20 mouse cellular contexts compared by ENCODE assay signal in the genomic region with DNA sequence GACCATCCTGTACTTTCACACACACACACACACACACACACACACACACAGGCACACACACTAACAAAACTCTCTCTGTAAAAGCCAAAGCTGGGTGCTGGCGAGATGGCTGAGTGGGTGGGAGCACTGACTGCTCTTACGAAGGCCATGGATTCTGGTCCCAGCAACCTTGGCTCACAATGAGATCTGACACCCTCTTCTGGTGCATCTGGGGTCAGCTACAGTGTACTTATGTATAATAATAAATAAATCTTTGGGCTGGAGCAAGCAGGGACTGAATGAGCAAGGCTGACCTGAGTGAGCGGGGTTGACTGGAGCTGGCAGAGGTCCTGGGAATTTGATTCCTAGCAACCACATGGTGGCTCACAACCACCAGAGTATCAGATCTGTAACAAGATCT. TPM values are rescaled to one million over a fixed set of nuclear protein-coding genes. Genes with fewer than 3 reads are reported as not detected.
DNase-seq lines count a peak whose midpoint lies in the region; ATAC-seq and TF ChIP-seq lines count a peak whose summit lies in the region.
"Had no signal": no experiment of that assay in that cellular context is flagged by ENCODE, and none has a peak within 500 bp of the region (broad histone marks: within the 10 kb centered on the region; RNA-seq: fewer than 3 reads in every experiment).

No protein-coding gene starts in this region.

- TF ChIP-seq CTCF in midbrain, postnatal 0 days (IDR thresholded peaks at IDR 0.05): 0 out of 2 replicates have a peak, but pooled peaks have one; percentile 4

- WGBS in kidney, embryonic 15.5 days: 44% methylated on average over 3 of the region's 3 CpGs
- WGBS in midbrain, postnatal 0 days: 78% methylated on average over 3 of the region's 3 CpGs
- WGBS in midbrain, embryonic 15.5 days: 85% methylated on average over 3 of the region's 3 CpGs

- no peak overlapping the region for H3K9ac ChIP-seq in kidney, embryonic 15.5 days
- no peak overlapping the region for H3K9ac ChIP-seq in midbrain, postnatal 0 days (replicated peaks; ENCODE audit: low read length, poor library complexity, severe bottlenecking)
- H3K9ac ChIP-seq in midbrain, embryonic 15.5 days: no peak overlapping the region
- H3K9ac ChIP-seq: embryonic facial prominence, embryonic 13.5 days; forebrain, postnatal 0 days; lung, embryonic 15.5 days; neural tube, embryonic 15.5 days had no signal

- H3K27me3 ChIP-seq in kidney, embryonic 15.5 days: no peaks in the 10 kb centered on the region
- no peaks in the 10 kb centered on the region for H3K27me3 ChIP-seq in midbrain, postnatal 0 days (ENCODE audit: insufficient read depth, low read length)
- H3K27me3 ChIP-seq in midbrain, embryonic 15.5 days (replicated peaks): no peaks in the 10 kb centered on the region
- H3K27me3 ChIP-seq: embryonic facial prominence, embryonic 13.5 days; lung, embryonic 15.5 days; neural tube, embryonic 15.5 days had no signal

- H3K27ac ChIP-seq in kidney, embryonic 15.5 days: no peak overlapping the region
- no peak overlapping the region for H3K27ac ChIP-seq in midbrain, postnatal 0 days (ENCODE audit: low read depth, low read length)
- no peak overlapping the region for H3K27ac ChIP-seq in midbrain, embryonic 15.5 days
- H3K27ac ChIP-seq: embryonic facial prominence, embryonic 13.5 days; limb, embryonic 10.5 days; lung, embryonic 15.5 days; midbrain, embryonic 10.5 days; neural tube, embryonic 15.5 days had no signal

- ATAC-seq in kidney, embryonic 15.5 days (replicated peaks; ENCODE audit: low FRiP score): no peak
- no peak for ATAC-seq in midbrain, postnatal 0 days (ENCODE audit: low FRiP score)
- no peak for ATAC-seq in midbrain, embryonic 15.5 days (replicated peaks)
- ATAC-seq: forebrain, postnatal 0 days; hindbrain, embryonic 16.5 days had no signal

- 0 out of 2 replicates have a peak, but pooled peaks cover 4% of the 10 kb centered on the region for H3K4me1 ChIP-seq in kidney, embryonic 15.5 days
- H3K4me1 ChIP-seq in midbrain, postnatal 0 days (ENCODE audit: insufficient read depth, low read length): no peaks in the 10 kb centered on the region
- no peaks in the 10 kb centered on the region for H3K4me1 ChIP-seq in midbrain, embryonic 15.5 days
- H3K4me1 ChIP-seq: lung, embryonic 15.5 days; midbrain, embryonic 10.5 days had no signal

- no peaks in the 10 kb centered on the region for H3K36me3 ChIP-seq in kidney, embryonic 15.5 days
- H3K36me3 ChIP-seq in midbrain, postnatal 0 days (ENCODE audit: insufficient read depth, low read length): no peaks in the 10 kb centered on the region
- no peaks in the 10 kb centered on the region for H3K36me3 ChIP-seq in midbrain, embryonic 15.5 days (replicated peaks)
- H3K36me3 ChIP-seq: embryonic facial prominence, embryonic 13.5 days; limb, embryonic 10.5 days; lung, embryonic 15.5 days; midbrain, embryonic 10.5 days; neural tube, embryonic 15.5 days had no signal

- no peak overlapping the region for H3K4me3 ChIP-seq in kidney, embryonic 15.5 days (replicated peaks)
- H3K4me3 ChIP-seq in midbrain, postnatal 0 days (ENCODE audit: low read depth, low read length): no peak overlapping the region
- no peak overlapping the region for H3K4me3 ChIP-seq in midbrain, embryonic 15.5 days
- H3K4me3 ChIP-seq: embryonic facial prominence, embryonic 13.5 days; limb, embryonic 10.5 days; lung, embryonic 15.5 days; midbrain, embryonic 10.5 days; myocyte; neural tube, embryonic 15.5 days had no signal

- peak; percentile 63 for DNase-seq in gastrocnemius, adult 18-20 months (ENCODE audit: low spot score)
- no peak for DNase-seq in gastrocnemius, postnatal 36 days
- DNase-seq in kidney, postnatal 4 days: peak; percentile 47 to 55
- DNase-seq in midbrain, postnatal 0 days (ENCODE audit: low spot score): no peak
- DNase-seq in gastrocnemius, postnatal 25 days: peak; percentile 56
- no peak for DNase-seq in left cerebral cortex, postnatal 36 days (ENCODE audit: low spot score in 2 of 2)
- DNase-seq: cerebellum, adult 18-20 months; forebrain, postnatal 0 days; kidney, adult 18-20 months; thymus, postnatal 36 days had no signal

- no peaks in the 10 kb centered on the region for H3K9me3 ChIP-seq in kidney, embryonic 15.5 days (replicated peaks)
- no peaks in the 10 kb centered on the region for H3K9me3 ChIP-seq in midbrain, postnatal 0 days (ENCODE audit: low read length)
- H3K9me3 ChIP-seq in midbrain, embryonic 15.5 days: no peaks in the 10 kb centered on the region
- H3K9me3 ChIP-seq: embryonic facial prominence, embryonic 13.5 days; limb, embryonic 10.5 days; lung, embryonic 15.5 days; midbrain, embryonic 10.5 days; neural tube, embryonic 15.5 days had no signal

- intact Hi-C loops in gastrocnemius, postnatal 36 days (cut with DNase I): no loop called here
- intact Hi-C loops in left cerebral cortex, postnatal 36 days (cut with DNase I): no loop called here

- no peak overlapping the region for H3K4me2 ChIP-seq in kidney, embryonic 15.5 days
- H3K4me2 ChIP-seq in midbrain, postnatal 0 days (ENCODE audit: low read depth, low read length, poor library complexity, severe bottlenecking): no peak overlapping the region
- H3K4me2 ChIP-seq in midbrain, embryonic 15.5 days: no peak overlapping the region
- H3K4me2 ChIP-seq: embryonic facial prominence, embryonic 13.5 days; liver, embryonic 11.5 days; lung, embryonic 15.5 days; neural tube, embryonic 15.5 days had no signal

RNA-seq across cellular contexts. Expression of gene Rhbdl3, which starts 16.9 kb away (rescaled TPM):
- 1 to 10 TPM; 4.2 to 5.1 TPM for total RNA-seq in gastrocnemius, adult 18-20 months (2021)
- 1 to 10 TPM; 5.7 to 9.0 TPM for total RNA-seq in gastrocnemius, postnatal 36 days (2021)
- polyA plus RNA-seq in kidney, embryonic 15.5 days (2015; fragmentation: Nextera tagmentation; extraction: Ambion mirVana): 2.5 and 2.9 TPM in 2 replicates
- 1.9 and 5.7 TPM in 2 replicates for total RNA-seq in midbrain, postnatal 0 days (2014; rRNA removed)
- 1.4 and 1.7 TPM in 2 replicates for polyA plus RNA-seq in midbrain, postnatal 0 days (2015; fragmentation: Nextera tagmentation; extraction: Ambion mirVana)
- polyA plus RNA-seq in midbrain, embryonic 15.5 days (2015; fragmentation: Nextera tagmentation; extraction: Ambion mirVana): 9.2 and 10.8 TPM in 2 replicates
- 1 to 10 TPM; 6.9 to 7.1 TPM for total RNA-seq in gastrocnemius, postnatal 25 days (2021)
- total RNA-seq in left cerebral cortex, postnatal 36 days (2021): 10 to 100 TPM; 19.8 to 29.7 TPM

Comparison
In these comparisons a context has a peak if more than half of its experiments do, and no peak if none do; other contexts are left out.
1. DNase-seq: peak in gastrocnemius, adult 18-20 months (single experiment), kidney, postnatal 4 days (2 of 2) and gastrocnemius, postnatal 25 days (single experiment); none in gastrocnemius, postnatal 36 days (0 of 2), midbrain, postnatal 0 days (single experiment) and left cerebral cortex, postnatal 36 days (0 of 2).